Mouse (Mus musculus) layer of hippocampus, adult 2 months (tissue): ENCODE measurements around the gene Nf1. TPM values are rescaled to one million over a fixed set of nuclear protein-coding genes. Genes with fewer than 3 reads are reported as not detected.

ENCODE experiments used
- DNase-seq, 2 experiments: peaks; one replicate each; pipeline ENCODE4 v3.0.0; 2022; ENCODE audit warnings: low spot score in 2 of 2
- H3K27ac ChIP-seq: fragments of 200-600 bp; 2 replicates; pipeline ENCODE4 v1.8.1; 2022
- H3K4me3 ChIP-seq: fragments of 200-600 bp; 2 replicates; pipeline ENCODE4 v1.8.1; 2022; ENCODE audit warnings: mild to moderate bottlenecking
- CTCF ChIP-seq: fragments of 200-600 bp; conservative IDR thresholded peaks from 2 replicates; pipeline ENCODE4 v1.8.1; 2022; ENCODE audit warnings: antibody characterized with exemption, mild to moderate bottlenecking, moderate library complexity
- total RNA-seq, 2 experiments: library from RNA; stranded (reverse); gene quantifications; 2 replicates each; pipeline ENCODE4 v1.2.3; 2021

Nf1 gene
- total RNA-seq, 2 experiments from 2014 or later = 106 to 115 TPM

DNA sequence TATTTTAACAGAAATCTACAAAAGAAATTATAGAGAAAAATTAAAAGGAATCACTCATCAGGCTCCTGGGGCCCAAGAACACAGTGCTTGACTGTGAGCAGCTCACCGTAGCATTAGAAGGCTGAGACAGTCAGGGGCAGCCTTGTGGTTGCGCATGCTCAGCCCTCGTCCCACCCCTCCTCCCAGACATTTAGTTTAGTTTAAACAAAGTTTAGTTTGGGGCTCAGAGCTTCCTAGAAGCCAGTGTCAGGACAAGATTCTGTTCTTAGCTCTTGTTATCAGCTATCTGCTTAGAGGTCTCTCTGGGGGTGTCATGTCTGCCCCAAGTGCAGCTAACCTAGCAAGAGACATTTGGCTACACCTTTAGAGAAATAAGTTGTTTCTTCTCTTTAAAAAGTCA is 189.1 kb downstream of the Nf1 start:
- Histone ChIP-seq H3K4me3 (peak overlapping the region; percentile 39), H3K27ac (peak overlapping the region; percentile 87; the same call in 1 of the 2 replicates)
- no peak for TF ChIP-seq CTCF
- no peak for DNase-seq

DNA sequence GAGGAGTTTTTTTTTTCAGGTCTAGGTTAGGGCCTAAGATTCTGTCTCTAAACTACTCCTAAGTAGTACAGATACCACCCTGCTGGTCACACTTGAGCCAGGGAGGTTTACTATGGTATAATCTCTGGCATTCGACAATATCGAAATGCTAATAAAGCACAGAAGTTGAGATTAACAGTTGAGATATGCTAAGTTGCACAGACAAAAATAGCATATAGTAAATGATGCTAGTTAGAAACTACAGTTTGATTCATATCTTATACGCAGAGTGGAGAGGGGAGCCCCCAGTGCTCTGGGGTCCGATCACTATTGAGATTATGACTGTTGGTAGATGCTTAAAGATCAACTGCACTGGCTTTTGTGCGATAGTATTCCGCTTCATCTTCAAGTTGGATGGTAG is 189.7 kb downstream of the Nf1 start:
- H3K4me3 ChIP-seq = peak overlapping the region; percentile 39
- peak overlapping the region; percentile 87 for H3K27ac ChIP-seq
- no peak for TF ChIP-seq CTCF
- no peak for DNase-seq

DNA sequence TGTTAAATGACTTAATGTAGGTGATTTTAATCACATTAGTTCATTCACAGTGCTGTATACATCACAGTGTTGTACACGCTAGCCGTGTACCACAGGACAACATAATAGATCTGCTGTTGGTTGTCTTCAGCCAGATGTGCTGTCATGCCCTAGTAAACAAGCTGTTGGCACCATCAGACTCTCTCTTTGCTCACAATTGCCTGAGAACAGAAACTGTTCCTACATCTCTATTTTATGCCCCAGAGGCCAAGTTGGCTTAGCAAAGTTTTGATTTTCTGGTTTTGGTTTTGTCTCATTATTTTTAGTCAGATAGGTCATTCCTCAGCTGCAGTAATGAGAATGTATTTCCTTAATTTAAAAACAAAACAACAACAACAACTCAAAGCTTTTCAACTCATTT is 190.2 kb downstream of the Nf1 start:
- Histone ChIP-seq H3K27ac (peak overlapping the region; percentile 87), H3K4me3 (peak overlapping the region; percentile 39)
- no peak for DNase-seq
- TF ChIP-seq CTCF = no peak

DNA sequence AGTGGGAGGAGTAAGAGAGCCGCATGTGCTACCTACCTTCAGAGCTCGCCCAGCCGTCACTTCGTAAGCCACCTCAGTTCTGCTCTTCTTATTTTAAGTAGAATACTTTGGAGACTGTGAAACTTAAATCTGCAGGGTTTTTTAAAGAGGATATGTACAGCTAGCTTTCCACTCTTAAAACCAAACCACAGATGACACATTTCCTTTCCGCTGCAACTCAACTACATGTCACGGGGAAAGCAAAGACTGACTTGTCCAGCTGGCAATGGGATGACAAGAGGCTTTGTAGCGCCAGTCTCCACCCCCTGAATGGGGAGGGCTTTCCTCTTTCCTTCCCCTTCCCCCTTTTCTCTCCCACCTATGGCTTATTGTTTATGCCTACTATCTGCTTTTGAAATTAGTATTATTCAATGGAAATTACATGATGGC is 190.9 kb downstream of the Nf1 start, which contains the start of the genes Evi2 and Evi2a:
Gene Evi2, minus strand, starts transcription at position 257 of the 429 bp plus-strand sequence.
Gene Evi2a, minus strand, starts transcription at position 277 of the 429 bp plus-strand sequence.
- Histone ChIP-seq H3K4me3 (peak within 1 kb of the TSS; percentile 39), H3K27ac (peak within 1 kb of the TSS; percentile 87)
- DNase-seq = peak; percentile 36 to 55
- TF ChIP-seq CTCF = no peak

DNA sequence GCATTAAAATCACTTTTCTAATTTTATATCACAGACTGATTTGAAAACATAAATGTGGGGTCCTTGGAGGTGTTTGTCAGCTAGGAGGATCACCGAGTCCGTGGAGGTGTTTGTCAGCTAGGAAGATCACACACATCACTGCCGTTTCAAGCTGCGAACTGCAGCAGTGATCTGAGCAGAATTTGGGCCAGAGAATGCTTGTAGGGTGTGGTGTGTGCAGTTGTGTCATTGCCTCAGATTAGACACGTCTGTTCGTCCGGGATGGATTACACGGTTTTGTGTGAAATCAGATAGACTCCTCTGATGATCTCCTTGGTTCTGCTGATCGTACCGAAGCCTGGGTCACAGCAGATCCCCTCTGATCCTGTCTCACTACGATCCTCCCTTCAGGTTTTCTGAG is 191.3 kb downstream of the Nf1 start:
- no peak for TF ChIP-seq CTCF
- Histone ChIP-seq H3K27ac (peak overlapping the region; percentile 87), H3K4me3 (peak overlapping the region; percentile 39; the same call in 1 of the 2 replicates)
- DNase-seq = no peak

DNA sequence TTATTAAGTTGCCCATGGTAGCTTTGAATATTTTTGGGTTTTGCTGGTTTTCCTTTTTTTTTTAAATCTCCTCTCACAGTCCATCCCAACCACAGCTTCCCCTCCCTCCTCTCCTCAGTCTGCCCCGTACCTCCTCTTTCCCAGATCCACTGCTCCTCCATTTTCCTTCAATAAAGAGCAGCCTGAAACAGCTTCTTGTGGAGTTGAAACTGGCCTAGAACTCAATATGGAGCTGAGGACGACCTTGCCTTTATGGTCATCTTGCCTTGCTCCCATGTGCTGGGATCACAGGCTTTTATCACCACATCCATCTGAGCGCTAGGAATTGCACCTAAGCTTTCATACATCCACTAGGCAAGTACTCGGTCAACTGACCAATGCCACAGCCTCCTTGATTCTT is 192.0 kb downstream of the Nf1 start:
- Histone ChIP-seq H3K27ac (no peak overlapping the region), H3K4me3 (no peak overlapping the region)
- no peak for DNase-seq
- no peak for TF ChIP-seq CTCF

DNA sequence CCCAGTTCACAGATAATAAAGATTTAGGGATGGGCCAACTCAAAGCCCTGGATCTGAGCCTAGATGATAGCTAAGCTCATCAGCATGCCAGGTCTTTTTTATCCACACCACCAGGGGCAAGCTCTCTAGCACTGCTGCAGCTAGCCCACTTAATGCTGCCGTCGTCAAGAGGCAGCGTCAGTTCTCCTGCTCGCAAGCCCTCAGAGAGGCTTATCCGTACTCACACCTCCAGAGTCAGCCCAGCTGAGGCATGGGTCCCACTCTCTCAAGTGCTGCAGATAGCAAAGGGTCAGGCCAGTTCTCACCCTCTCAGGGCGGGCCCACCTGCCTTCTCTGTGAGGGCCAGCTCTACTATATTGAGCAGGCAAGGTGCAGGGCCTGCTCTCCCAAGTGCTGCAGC is 193.8 kb downstream of the Nf1 start:
- no peak for TF ChIP-seq CTCF
- Histone ChIP-seq H3K4me3 (no peak overlapping the region), H3K27ac (peak overlapping the region; percentile 73)
- DNase-seq = no peak

DNA sequence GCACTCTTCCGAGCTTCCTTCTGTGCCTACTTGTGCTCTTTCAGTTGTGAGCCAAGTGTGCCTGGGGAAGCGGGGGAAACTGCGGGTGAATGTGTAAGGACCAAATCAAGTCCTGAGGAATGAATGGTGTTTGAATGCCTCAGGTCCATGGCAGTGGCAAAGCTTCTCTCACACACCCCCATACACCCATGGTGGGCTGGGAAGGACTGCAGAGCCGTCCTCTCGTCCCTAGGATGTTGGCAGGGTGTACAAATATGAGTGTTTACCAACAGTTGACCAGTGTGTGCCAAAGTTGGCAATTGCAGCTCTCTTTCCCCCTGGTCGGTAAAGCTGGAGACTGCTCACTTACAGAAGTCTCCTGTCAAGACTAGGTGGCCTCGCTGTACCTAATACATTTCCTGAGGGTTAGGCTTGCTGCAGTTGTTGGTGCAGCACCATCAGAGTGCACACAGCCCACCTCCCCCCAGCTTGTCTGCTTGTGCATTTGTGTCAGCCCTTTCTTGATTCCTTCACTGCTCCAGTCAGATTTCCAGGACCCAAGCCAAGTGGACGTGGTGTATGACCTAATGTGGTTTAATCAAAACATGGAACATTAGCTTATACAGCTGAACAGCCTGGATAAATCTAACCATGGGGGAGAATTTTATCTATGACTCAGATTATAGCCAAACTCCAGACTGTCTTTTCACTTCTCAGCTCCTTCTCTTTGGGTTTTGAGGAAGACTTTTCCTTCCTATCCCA is 194.6 kb downstream of the Nf1 start:
- Histone ChIP-seq H3K4me3 (no peak overlapping the region), H3K27ac (peak overlapping the region; percentile 73)
- no peak for TF ChIP-seq CTCF
- DNase-seq = peak in 1 of 2 experiments; percentile 18

DNA sequence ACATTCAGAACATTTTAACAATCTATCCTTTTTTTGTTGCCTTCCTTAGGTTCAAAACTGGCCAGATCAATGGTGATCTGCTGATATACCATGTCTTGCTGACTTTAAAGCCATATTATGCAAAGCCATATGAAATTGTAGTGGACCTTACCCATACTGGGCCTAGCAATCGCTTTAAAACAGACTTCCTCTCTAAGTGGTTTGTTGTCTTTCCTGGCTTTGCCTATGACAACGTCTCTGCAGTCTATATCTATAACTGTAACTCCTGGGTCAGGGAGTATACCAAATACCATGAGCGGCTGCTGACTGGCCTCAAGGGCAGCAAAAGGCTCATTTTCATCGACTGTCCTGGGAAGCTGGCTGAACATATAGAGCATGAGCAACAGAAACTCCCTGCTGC is 196.1 kb downstream of the Nf1 start:
- no peak for TF ChIP-seq CTCF
- Histone ChIP-seq H3K27ac (no peak overlapping the region), H3K4me3 (no peak overlapping the region)
- DNase-seq = no peak

DNA sequence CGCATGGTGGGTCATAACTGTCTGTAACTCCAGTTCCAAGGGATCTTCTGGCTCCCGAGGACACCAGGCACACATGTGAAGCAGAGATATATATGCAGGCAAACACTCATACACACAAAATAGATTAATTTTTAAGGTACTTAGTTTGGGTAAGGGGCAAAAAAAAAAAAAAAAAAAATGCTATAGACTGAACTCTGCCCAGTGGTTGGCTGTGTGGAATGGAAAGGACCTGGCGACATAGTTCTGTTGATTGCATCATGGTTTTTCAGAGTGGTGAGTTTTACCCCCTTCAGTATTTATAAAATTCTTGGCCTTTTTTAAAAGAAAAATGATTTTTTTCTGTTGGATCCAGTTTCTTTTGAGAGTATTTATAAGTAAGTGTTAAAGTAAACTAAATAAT is 196.8 kb downstream of the Nf1 start:
- no peak overlapping the region for H3K4me3 ChIP-seq
- H3K27ac ChIP-seq = no peak overlapping the region
- TF ChIP-seq CTCF = no peak
- no peak for DNase-seq

DNA sequence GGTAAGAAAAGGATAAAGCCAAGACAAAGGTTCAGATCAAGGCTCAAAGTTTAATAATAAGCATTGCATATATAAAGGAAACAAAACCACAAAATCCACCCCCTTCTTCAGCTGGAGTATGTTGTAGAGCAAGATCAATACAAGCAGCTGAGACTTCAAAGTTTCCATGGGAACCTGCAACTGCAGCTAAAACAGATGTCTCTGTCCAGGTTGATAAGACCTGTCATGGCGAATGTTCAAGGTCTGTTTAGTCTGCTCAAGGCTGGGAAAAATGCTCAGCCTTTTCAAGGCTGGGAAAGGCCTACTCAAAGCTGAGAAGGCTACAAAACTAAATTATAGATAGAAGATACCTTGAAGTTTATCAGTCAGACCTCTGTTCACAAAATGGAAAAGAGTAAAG is 213.1 kb downstream of the Nf1 start:
- no peak for TF ChIP-seq CTCF
- DNase-seq = no peak
- no peak overlapping the region for H3K27ac ChIP-seq

DNA sequence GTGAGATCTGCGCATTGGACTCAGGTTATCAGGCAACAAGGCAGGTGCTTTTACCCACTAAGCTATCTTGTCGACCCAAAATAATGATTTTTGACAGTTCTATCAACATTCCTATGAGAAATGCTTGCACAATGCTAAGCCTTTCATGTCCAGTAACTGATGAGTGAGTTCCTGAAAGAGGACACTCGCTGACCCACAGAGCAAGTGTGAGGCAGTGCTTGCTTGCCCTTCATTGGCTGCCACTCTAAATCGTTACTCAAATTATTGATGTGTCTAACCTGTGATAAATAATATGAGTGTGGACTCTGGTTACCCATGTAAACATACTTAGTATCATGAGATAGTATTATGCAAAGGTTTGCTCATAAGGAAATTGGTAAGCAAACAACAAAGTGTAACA is 221.0 kb downstream of the Nf1 start:
- no peak for DNase-seq
- no peak for TF ChIP-seq CTCF
- Histone ChIP-seq H3K4me3 (no peak overlapping the region), H3K27ac (no peak overlapping the region)

More for the DNA sequence above, 213.1 kb downstream of the Nf1 start:
- H3K4me3 ChIP-seq = no peak overlapping the region

DNA sequence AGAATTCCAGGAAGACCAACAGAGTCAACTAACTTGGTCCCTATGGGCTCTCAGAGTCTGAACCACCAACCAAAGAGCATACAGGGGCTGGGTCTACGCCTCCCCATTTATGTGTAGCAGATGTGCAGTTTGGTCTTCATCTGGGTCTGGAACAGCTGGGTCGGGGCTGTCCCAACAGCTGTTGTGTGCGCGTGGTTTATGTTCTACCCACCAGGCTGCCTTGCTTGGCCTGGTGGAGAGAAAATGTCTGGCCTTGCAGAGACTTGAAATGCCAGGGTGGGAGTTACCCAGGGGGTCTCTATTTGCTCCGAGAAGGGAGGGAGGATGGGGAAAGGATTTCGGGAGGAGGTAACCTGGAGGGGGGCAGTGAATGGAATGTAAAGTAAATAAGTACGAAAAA is 224.0 kb downstream of the Nf1 start:
- H3K27ac ChIP-seq = no peak overlapping the region
- TF ChIP-seq CTCF = no peak
- no peak overlapping the region for H3K4me3 ChIP-seq
- no peak for DNase-seq

DNA sequence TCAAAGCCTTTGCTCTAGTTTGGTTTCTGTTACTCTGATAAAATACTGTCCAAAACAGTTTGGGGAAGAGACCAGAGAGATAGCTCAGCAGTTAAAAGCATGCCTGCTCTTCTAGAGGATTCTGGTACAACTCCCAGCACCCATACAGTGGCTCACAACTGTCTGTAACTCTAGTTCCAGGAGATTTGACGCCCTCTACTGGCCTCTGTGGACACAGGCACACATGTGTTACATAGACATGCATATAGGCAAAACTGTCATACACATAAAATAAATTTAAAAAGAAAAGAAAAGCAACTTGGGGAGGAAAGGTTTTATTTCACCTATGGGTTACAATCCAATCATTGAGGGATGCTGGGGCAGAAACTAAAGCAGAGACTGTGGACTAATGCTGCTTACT is 227.5 kb downstream of the Nf1 start:
- Histone ChIP-seq H3K27ac (no peak overlapping the region), H3K4me3 (no peak overlapping the region)
- peak; percentile 33 for TF ChIP-seq CTCF
- no peak for DNase-seq
